Mouse (Mus musculus) gonadal fat pad, adult 2 months (tissue): ENCODE measurements around the gene Dhx32. TPM values are rescaled to one million over a fixed set of nuclear protein-coding genes. Genes with fewer than 3 reads are reported as not detected.
"Not testable (repeated sequence)": the region's sequence is repeated elsewhere in the genome, so short reads cannot be mapped to it uniquely, and the experiment has no call there.

Source experiments
- DNase-seq: peaks from one replicate; pipeline ENCODE4 v3.0.0-alpha.2; 2012; ENCODE audit warnings: low read depth
- polyA plus RNA-seq: library from polyadenylated mRNA; depleted of rRNA; stranded (reverse); fragments of >200 nt; gene quantifications from 2 replicates; pipeline ENCODE4 v1.2.3, GENCODE M21; 2012

Gene Dhx32
- polyA plus RNA-seq, 1 experiment: 69.0 TPM

- DNase-seq: no peak
Observed at GRCm38 (mm10) chr7:133729351-133729750, 53.2 kb downstream of the Dhx32 start.

- no peak for DNase-seq
Observed at GRCm38 (mm10) chr7:133727027-133727426, 55.5 kb downstream of the Dhx32 start.

- peak; percentile 24 for DNase-seq
Observed at GRCm38 (mm10) chr7:133725571-133725970, 57.0 kb downstream of the Dhx32 start.

GRCm38 (mm10) chr7:133724844-133725243 lies 57.7 kb downstream of the Dhx32 start:
- DNase-seq: no peak

GRCm38 (mm10) chr7:133720616-133721015 lies 61.9 kb downstream of the Dhx32 start:
- no peak for DNase-seq

- DNase-seq: no peak
Observed at GRCm38 (mm10) chr7:133718580-133718979, 63.9 kb downstream of the Dhx32 start.

GRCm38 (mm10) chr7:133715387-133715786 lies 67.1 kb downstream of the Dhx32 start:
- peak; percentile 82 for DNase-seq

GRCm38 (mm10) chr7:133707301-133707700 lies 75.2 kb downstream of the Dhx32 start:
- no peak for DNase-seq

- no peak for DNase-seq
Observed at GRCm38 (mm10) chr7:133703906-133704305, 78.6 kb downstream of the Dhx32 start.

- no peak for DNase-seq
Observed at GRCm38 (mm10) chr7:133702333-133702732, 80.2 kb downstream of the Dhx32 start.

GRCm38 (mm10) chr7:133701366-133701765 lies 81.2 kb downstream of the Dhx32 start:
- DNase-seq: no peak

- no peak for DNase-seq
Observed at GRCm38 (mm10) chr7:133699885-133700284, 82.6 kb downstream of the Dhx32 start.

GRCm38 (mm10) chr7:133698021-133698709 lies 84.4 kb downstream of the Dhx32 start:
- no peak for DNase-seq

GRCm38 (mm10) chr7:133685644-133686043 lies 96.9 kb downstream of the Dhx32 start:
- DNase-seq: not testable (repeated sequence)

GRCm38 (mm10) chr7:133684701-133685100 lies 97.8 kb downstream of the Dhx32 start:
- DNase-seq: no peak

- no peak for DNase-seq
Observed at GRCm38 (mm10) chr7:133684110-133684509, 98.4 kb downstream of the Dhx32 start.

GRCm38 (mm10) chr7:133683626-133684025 lies 98.9 kb downstream of the Dhx32 start:
- DNase-seq: no peak

- no peak for DNase-seq
Observed at GRCm38 (mm10) chr7:133679961-133680360, 102.6 kb downstream of the Dhx32 start, which contains the start of gene Mmp21. Gene Mmp21 (minus strand): TSS chr7:133680061.

- no peak for DNase-seq
Observed at GRCm38 (mm10) chr7:133679439-133679838, 103.1 kb downstream of the Dhx32 start.

GRCm38 (mm10) chr7:133678716-133679115 lies 103.8 kb downstream of the Dhx32 start:
- no peak for DNase-seq

- DNase-seq: no peak
Observed at GRCm38 (mm10) chr7:133676002-133676401, 106.5 kb downstream of the Dhx32 start.
